ENCODE assay signal across 7 mouse cellular contexts in genomic region chr1:153424271-153424670, GRCm38 (mm10). TPM values are rescaled to one million over a fixed set of nuclear protein-coding genes. Genes with fewer than 3 reads are reported as not detected.
DNase-seq lines count a peak whose midpoint lies in the region; ATAC-seq and TF ChIP-seq lines count a peak whose summit lies in the region.

No protein-coding gene starts in this region.

- H3K36me3 ChIP-seq in thymus, adult 2 months (ENCODE audit: control insufficient read depth, insufficient read depth, low read length) = no peaks in the 10 kb centered on the region
- no peaks in the 10 kb centered on the region for H3K36me3 ChIP-seq in hindbrain, embryonic 11.5 days (ENCODE audit: control insufficient read depth, insufficient read depth, low read length)

- H3K4me1 ChIP-seq in thymus, adult 2 months (replicated peaks; ENCODE audit: control insufficient read depth, insufficient read depth, low read length) = peaks cover 21% of the 10 kb centered on the region
- 0 out of 2 replicates have a peak, but pooled peaks cover 2% of the 10 kb centered on the region for H3K4me1 ChIP-seq in hindbrain, embryonic 11.5 days (replicated peaks; ENCODE audit: control insufficient read depth, insufficient read depth, low read length)

- H3K9ac ChIP-seq in hindbrain, embryonic 11.5 days (ENCODE audit: low read depth, low read length) = peak overlapping the region; percentile 31; the same call in 1 of the 2 replicates

- ATAC-seq in hindbrain, embryonic 11.5 days (ENCODE audit: low FRiP score) = peak; percentile 36; the same call in 1 of the 2 replicates
- peak; percentile 79 for ATAC-seq in megakaryocyte progenitor cell, adult 5-6 weeks (replicated peaks; ENCODE audit: poor library complexity)

- H3K27me3 ChIP-seq in thymus, adult 2 months (ENCODE audit: control insufficient read depth, insufficient read depth, low read length) = no peaks in the 10 kb centered on the region
- H3K27me3 ChIP-seq in hindbrain, embryonic 11.5 days (ENCODE audit: control insufficient read depth, insufficient read depth, low read length) = peaks cover 5% of the 10 kb centered on the region; the same call in 1 of the 2 replicates

- H3K27ac ChIP-seq in thymus, adult 2 months (ENCODE audit: control insufficient read depth, insufficient read depth, low read length) = no peak overlapping the region
- H3K27ac ChIP-seq in hindbrain, embryonic 11.5 days (ENCODE audit: low read depth, low read length) = no peak overlapping the region

- 39% methylated on average over 12 of the region's 12 CpGs for WGBS in thymus, adult 2 months
- whole genome bisulfite sequencing in hindbrain, embryonic 11.5 days = 35% methylated on average over 12 of the region's 12 CpGs

- TF ChIP-seq CTCF in thymus, adult 2 months (IDR thresholded peaks at IDR 0.05; ENCODE audit: borderline replicate concordance, control insufficient read depth, extremely low read depth, insufficient read depth, low read length, poor library complexity) = no peak

- H3K9me3 ChIP-seq in hindbrain, embryonic 11.5 days (ENCODE audit: control insufficient read depth, low read length) = no peaks in the 10 kb centered on the region

- no peak for DNase-seq in thymus, adult 2 months
- DNase-seq in thymus, postnatal 25 days = no peak
- peak; percentile 36 for DNase-seq in cerebellum, adult 9-10 months
- peak; percentile 31 for DNase-seq in hindbrain, embryonic 11.5 days (ENCODE audit: low spot score)
- no peak for DNase-seq in adrenal gland, adult 2 months
- no peak for DNase-seq in layer of hippocampus, adult 8-10 months (ENCODE audit: low spot score in 2 of 2)

- peak overlapping the region; percentile 97 for H3K4me2 ChIP-seq in hindbrain, embryonic 11.5 days (replicated peaks; ENCODE audit: low read depth, low read length)

- no peak for TF ChIP-seq POLR2A in thymus, adult 2 months (IDR thresholded peaks at IDR 0.05; ENCODE audit: control insufficient read depth, extremely low read depth, insufficient read depth, low read length, poor library complexity)

- H3K4me3 ChIP-seq in thymus, adult 2 months (ENCODE audit: control insufficient read depth, insufficient read depth, low read length) = 0 out of 2 replicates have a peak overlapping the region, but pooled peaks have one; percentile 41
- peak overlapping the region; percentile 56 for H3K4me3 ChIP-seq in hindbrain, embryonic 11.5 days (ENCODE audit: low read depth, low read length)

RNA-seq across cellular contexts. Expression of gene Shcbp1l, which starts 0.7 kb away (rescaled TPM):
- 0.94 and 1.1 TPM in 2 replicates for polyA plus RNA-seq in thymus, adult 2 months (2012; rRNA removed)
- 0.33 and 0.40 TPM in 2 replicates for polyA plus RNA-seq in hindbrain, embryonic 11.5 days (2014; fragmentation: Nextera tagmentation; extraction: Ambion mirVana)
- total RNA-seq in megakaryocyte progenitor cell, adult 5-6 weeks (2015) = 0.71 and 0.94 TPM in 2 replicates
- total RNA-seq in megakaryocyte progenitor cell, adult 5-6 weeks (2017) = 0.46 and 1.1 TPM in 2 replicates
- under 1 TPM; 0.14 to 0.45 TPM for total RNA-seq in adrenal gland, adult 2 months (2021)
- 0.13 and 0.27 TPM in 2 replicates for polyA plus RNA-seq in adrenal gland, adult 2 months (2012; rRNA removed)
- 1 to 10 TPM; 2.5 to 6.7 (median 4.3) TPM for total RNA-seq in layer of hippocampus, adult 8-10 months (2022)

Comparison
In these comparisons a context has a peak if more than half of its experiments do, and no peak if none do; other contexts are left out.
1. DNase-seq: peak in cerebellum, adult 9-10 months (single experiment) and hindbrain, embryonic 11.5 days (single experiment); none in thymus, adult 2 months (single experiment), thymus, postnatal 25 days (single experiment), adrenal gland, adult 2 months (single experiment) and layer of hippocampus, adult 8-10 months (0 of 2).